Mouse (Mus musculus) testis, adult 2 months (tissue): ENCODE measurements at regions not wholly inside any gene's neighbourhood (a gene's known extent, or its start where the extent isn't known, plus 50 kb on each side); places are given as distances from the start of the nearest gene placed in this dataset.
"Not testable (repeated sequence)": the region's sequence is repeated elsewhere in the genome, so short reads cannot be mapped to it uniquely, and the experiment has no call there.

Source experiments
- H3K27ac ChIP-seq: fragments of 200-500 bp; 2 replicates; pipeline ENCODE4 v1.5.1; 2012; ENCODE audit warnings: low read depth, low read length; ENCODE audit not compliant: control insufficient read depth, insufficient read depth
- H3K27me3 ChIP-seq: fragments of 200-500 bp; 2 replicates; pipeline ENCODE4 v1.6.1; 2012; ENCODE audit warnings: mild to moderate bottlenecking, low read length, moderate library complexity; ENCODE audit not compliant: control insufficient read depth, insufficient read depth
- H3K36me3 ChIP-seq: fragments of 200-500 bp; 2 replicates; pipeline ENCODE4 v1.6.1; 2012; ENCODE audit warnings: mild to moderate bottlenecking, low read length; ENCODE audit not compliant: control insufficient read depth, insufficient read depth
- H3K4me1 ChIP-seq: fragments of 200-500 bp; 2 replicates; pipeline ENCODE4 v1.6.1; 2012; ENCODE audit warnings: low read length; ENCODE audit not compliant: control insufficient read depth, insufficient read depth
- H3K4me3 ChIP-seq: fragments of 200-500 bp; 2 replicates; pipeline ENCODE4 v1.5.1; 2012; ENCODE audit warnings: low read depth, mild to moderate bottlenecking, low read length, moderate library complexity, mixed read lengths; ENCODE audit not compliant: control insufficient read depth
- CTCF ChIP-seq: fragments of 200-500 bp; IDR thresholded peaks from 2 replicates; pipeline ENCODE4 v1.5.1; 2012; ENCODE audit warnings: low read depth, mild to moderate bottlenecking, inconsistent platforms, low read length, moderate library complexity; ENCODE audit not compliant: control insufficient read depth, insufficient read depth, insufficient replicate concordance
- POLR2A ChIP-seq: fragments of 200-500 bp; IDR thresholded peaks from 2 replicates; pipeline ENCODE4 v1.6.1; 2012; ENCODE audit warnings: low read depth, mild to moderate bottlenecking, inconsistent platforms, low read length, moderate library complexity; ENCODE audit not compliant: control insufficient read depth

GRCm38 (mm10) chr11:31551614-31552271, 119.9 kb downstream of the Bod1 start:
- Histone ChIP-seq H3K4me1 (peaks cover 4% of the 10 kb centered on the region; the same call in 1 of the 2 replicates), H3K27me3 (no peaks in the 10 kb centered on the region), H3K36me3 (no peaks in the 10 kb centered on the region), H3K27ac (no peak overlapping the region; the same call in 1 of the 2 replicates), H3K4me3 (no peak overlapping the region)
- TF ChIP-seq CTCF: no peak
- no peak for TF ChIP-seq POLR2A

- Histone ChIP-seq H3K4me1 (peaks cover 4% of the 10 kb centered on the region; the same call in 1 of the 2 replicates), H3K4me3 (no peak overlapping the region), H3K27me3 (no peaks in the 10 kb centered on the region), H3K27ac (peak overlapping the region; percentile 3), H3K36me3 (no peaks in the 10 kb centered on the region)
- TF ChIP-seq CTCF (no peak), POLR2A (no peak)
These were observed 120.7 kb downstream of the Bod1 start for GRCm38 (mm10) chr11:31550747-31551613.

- not testable (repeated sequence) for H3K36me3 ChIP-seq, H3K4me1 ChIP-seq, H3K4me3 ChIP-seq, H3K27ac ChIP-seq, H3K27me3 ChIP-seq
These were observed 126.2 kb downstream of the Bod1 start for GRCm38 (mm10) chr11:31545514-31545913.

GRCm38 (mm10) chr11:31542635-31543219, 129.0 kb downstream of the Bod1 start:
- H3K4me3 ChIP-seq: no peak overlapping the region
- H3K27ac ChIP-seq: no peak overlapping the region
- H3K4me1 ChIP-seq: no peaks in the 10 kb centered on the region
- H3K27me3 ChIP-seq: no peaks in the 10 kb centered on the region
- H3K36me3 ChIP-seq: no peaks in the 10 kb centered on the region
- TF ChIP-seq CTCF (no peak), POLR2A (no peak)

- Histone ChIP-seq H3K27me3 (no peaks in the 10 kb centered on the region), H3K4me1 (no peaks in the 10 kb centered on the region), H3K4me3 (no peak overlapping the region), H3K27ac (no peak overlapping the region), H3K36me3 (no peaks in the 10 kb centered on the region)
- no peak for TF ChIP-seq POLR2A
- TF ChIP-seq CTCF: no peak
These were observed 130.3 kb downstream of the Bod1 start for GRCm38 (mm10) chr11:31541425-31541824.

- no peaks in the 10 kb centered on the region for H3K4me1 ChIP-seq
- no peak overlapping the region for H3K27ac ChIP-seq
- TF ChIP-seq CTCF (no peak), POLR2A (no peak)
- H3K27me3 ChIP-seq: no peaks in the 10 kb centered on the region
- H3K36me3 ChIP-seq: no peaks in the 10 kb centered on the region
- no peak overlapping the region for H3K4me3 ChIP-seq
These were observed 130.9 kb downstream of the Bod1 start for GRCm38 (mm10) chr11:31540816-31541215.

- H3K36me3 ChIP-seq: no peaks in the 10 kb centered on the region
- no peaks in the 10 kb centered on the region for H3K4me1 ChIP-seq
- H3K27ac ChIP-seq: no peak overlapping the region
- no peak overlapping the region for H3K4me3 ChIP-seq
- no peaks in the 10 kb centered on the region for H3K27me3 ChIP-seq
- TF ChIP-seq CTCF (no peak), POLR2A (no peak)
These were observed 140.3 kb downstream of the Bod1 start for GRCm38 (mm10) chr11:31531416-31531815.

GRCm38 (mm10) chr11:31530851-31531250, 140.8 kb downstream of the Bod1 start:
- TF ChIP-seq POLR2A: no peak
- TF ChIP-seq CTCF: no peak
- Histone ChIP-seq H3K36me3 (no peaks in the 10 kb centered on the region), H3K4me3 (no peak overlapping the region), H3K27ac (no peak overlapping the region), H3K4me1 (no peaks in the 10 kb centered on the region), H3K27me3 (no peaks in the 10 kb centered on the region)
